Mouse (Mus musculus) regulatory T cell (primary cell): ENCODE measurements around the gene Bad.

Experiments used
- in situ Hi-C: fragments of 300-600 bp; cut with MboI, MseI; formaldehyde crosslinking; loops from one replicate; pipeline ENCODE4 v1.15.1; 2025; ENCODE audit warnings: high pct_unique_total_duplicates

Bad gene

GRCm38 (mm10) chr19:6934195-6934977 is 7.3 kb upstream of the Bad start, which contains the start of gene Kcnk4:
Gene Kcnk4, minus strand, starts transcription at chr19:6934515.
- in situ Hi-C loops, result no loop called here

DNA sequence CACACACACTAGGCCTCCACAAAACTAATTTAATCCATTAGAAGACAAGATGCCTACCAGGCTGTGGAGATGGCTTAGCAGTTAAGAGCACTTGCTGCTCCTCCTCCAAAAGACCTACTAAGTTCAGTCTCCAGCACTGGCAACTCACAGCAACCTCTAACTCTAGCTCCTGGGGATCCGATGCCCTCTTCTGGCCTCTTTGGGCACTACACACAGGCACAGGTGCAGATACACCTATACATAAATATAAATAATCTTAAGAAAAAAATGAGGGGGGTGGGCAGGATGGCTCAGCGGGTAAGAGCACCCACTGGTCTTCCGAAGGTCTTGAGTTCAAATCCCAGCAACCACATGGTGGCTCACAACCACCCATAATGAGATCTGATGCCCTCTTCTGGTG is 5.4 kb upstream of the Bad start:
- in situ Hi-C loops, result loop anchor here (5.0 kb wide), 1 partner anchor 81 kb away; the partner anchor contains the start of gene Fermt3

GRCm38 (mm10) chr19:6937541-6938465 is 3.9 kb upstream of the Bad start:
- in situ Hi-C loops, result loop anchor here (5.0 kb wide), 1 partner anchor 79 kb away; the partner anchor contains the start of gene Fermt3

DNA sequence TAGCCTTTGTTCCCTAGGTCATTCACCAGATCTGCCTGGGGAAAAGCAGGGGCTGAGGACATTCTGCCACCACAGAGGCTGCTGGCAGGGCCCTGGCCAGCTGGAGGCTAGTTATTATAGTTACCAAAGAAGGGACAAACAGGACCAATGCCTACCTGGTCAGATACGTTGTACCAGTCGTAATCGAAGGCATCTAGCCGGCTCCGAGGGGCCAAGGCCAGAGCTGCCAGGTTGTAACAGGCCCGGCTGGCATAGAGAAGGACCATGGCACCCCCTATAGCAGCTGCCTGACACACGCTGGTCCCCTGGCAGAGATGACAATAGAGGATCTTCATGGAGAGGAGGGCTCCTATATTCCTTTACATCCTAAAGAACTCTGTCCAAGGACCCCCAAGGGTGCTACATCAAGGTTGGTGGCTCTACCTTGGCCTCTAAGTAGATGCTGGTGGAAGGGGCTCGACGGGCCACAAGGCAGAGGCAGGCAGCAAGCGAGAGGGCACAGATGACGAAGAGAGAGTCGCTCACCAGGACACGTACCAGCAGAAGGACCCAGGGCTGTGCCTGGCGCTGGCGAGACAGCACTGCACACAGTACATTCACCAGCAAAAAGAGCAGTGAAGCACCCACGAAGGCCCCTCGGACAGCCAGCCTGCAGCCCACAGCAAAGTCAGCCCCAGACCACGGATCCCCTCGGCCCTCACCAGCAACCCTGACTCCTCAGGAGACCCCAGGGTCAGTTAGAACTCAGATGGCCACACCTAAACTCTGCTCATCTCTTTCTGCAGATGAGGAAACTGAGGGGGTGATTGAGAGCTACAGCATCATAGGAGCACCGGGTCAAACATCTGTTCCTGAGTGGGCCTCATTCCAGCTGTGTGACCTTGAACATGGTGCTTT is 2.3 kb upstream of the Bad start:
- in situ Hi-C loops, result loop anchor here (5.0 kb wide), 1 partner anchor 78 kb away; the partner anchor contains the start of gene Fermt3

DNA sequence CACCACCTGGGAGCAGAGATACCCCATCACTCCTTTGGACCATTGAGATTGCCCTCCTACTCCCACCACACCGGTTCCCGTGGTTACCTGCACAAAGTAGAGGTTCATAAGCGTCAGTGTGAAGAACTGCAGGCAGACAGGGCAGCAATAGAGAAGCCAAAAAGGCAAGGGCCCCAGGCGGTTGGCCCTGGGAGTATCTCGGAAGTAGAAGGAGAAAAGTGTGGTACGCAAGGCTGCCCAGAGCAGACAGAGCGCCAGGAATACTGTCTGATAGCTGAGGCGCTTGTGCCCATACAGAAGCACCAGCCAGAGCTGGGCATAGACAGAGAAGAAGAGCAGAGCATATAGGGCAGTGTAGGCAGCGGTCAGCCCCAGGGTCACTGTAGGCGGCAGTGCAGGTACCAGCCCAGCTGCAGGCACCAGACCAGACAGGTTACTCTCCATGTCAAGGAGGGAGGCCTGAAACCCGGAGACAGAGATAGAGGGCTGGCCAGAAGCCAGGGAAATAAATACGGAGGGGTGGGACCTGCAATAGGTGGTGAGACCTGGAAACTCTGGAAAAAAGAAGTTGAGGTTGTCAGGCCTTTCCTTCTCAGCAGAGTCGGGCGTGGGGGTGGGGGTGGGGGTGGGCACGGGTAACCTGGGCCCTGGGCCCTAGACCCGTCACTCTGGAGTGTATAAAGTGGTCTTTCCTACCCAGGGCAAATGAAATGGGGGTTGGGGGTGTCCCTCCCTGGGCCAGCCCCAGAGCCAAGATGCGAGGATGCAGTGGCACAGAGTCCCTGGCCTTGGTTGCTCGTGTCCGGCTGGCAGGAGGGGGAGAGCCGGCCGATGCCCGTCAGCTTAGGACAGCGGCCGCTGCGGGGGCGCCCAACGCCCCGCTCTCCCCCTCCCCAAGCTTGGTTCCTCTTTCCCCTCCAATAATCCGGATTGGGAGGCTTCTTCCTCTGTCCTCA is 987 bp upstream of the Bad start:
- in situ Hi-C loops, result no loop called here

DNA sequence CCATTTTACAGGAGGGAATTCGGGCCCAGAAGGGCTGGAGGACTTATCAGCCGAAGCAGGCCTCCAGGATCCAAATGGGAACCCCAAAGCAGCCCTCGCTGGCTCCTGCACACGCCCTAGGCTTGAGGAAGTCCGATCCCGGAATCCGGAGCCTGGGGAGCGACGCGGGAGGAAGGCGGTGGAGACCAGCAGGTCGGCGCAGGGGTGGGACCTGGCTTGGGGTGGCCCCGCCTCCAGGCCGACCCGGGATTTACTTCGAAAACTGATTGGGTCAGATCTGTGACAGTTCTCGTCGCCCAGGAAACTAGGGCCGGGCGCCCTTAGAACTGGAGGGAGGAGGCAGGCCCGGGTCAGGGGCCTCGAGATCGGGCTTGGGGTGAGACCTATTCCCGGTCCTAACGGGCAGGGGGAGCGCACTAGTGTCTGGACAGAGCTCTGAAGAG is 609 bp downstream of the Bad start, which contains the start of gene Gpr137:
TSS of gene Gpr137 (minus strand) at position 232 of the 443 bp plus-strand sequence.
- in situ Hi-C loops, result no loop called here

DNA sequence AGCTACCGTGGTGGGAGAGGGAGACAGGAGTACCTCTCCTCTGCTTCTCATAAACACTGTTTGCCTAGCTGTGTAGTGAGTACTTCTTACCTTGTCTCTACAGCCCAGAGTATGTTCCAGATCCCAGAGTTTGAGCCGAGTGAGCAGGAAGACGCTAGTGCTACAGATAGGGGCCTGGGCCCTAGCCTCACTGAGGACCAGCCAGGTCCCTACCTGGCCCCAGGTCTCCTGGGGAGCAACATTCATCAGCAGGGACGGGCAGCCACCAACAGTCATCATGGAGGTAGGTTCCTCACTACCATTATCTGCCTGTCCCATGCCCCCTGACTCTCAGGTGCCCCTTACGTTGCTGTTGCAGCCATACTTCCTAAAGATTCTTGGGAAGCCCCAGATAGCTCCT is 1.1 kb downstream of the Bad start:
- in situ Hi-C loops, result no loop called here

DNA sequence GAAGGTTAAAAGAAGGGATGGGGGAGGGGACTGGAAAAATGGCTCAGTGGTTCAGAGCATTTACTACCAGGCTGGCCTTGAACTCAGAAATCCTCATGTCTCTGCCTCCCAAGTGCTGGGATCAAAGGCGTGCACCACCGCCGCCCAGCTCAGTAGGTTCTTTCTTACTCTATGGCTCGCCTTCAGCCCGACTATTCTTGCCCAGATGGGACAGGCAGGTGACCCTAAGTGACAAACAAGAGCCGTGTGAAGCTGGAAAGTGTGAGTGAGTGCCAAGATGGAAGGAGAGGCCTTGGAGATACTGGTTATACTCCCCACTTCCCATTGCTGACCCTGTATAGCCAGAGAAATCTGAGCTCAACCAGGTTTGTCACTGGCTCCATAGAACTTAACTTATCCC is 2.0 kb downstream of the Bad start:
- in situ Hi-C loops, result no loop called here

DNA sequence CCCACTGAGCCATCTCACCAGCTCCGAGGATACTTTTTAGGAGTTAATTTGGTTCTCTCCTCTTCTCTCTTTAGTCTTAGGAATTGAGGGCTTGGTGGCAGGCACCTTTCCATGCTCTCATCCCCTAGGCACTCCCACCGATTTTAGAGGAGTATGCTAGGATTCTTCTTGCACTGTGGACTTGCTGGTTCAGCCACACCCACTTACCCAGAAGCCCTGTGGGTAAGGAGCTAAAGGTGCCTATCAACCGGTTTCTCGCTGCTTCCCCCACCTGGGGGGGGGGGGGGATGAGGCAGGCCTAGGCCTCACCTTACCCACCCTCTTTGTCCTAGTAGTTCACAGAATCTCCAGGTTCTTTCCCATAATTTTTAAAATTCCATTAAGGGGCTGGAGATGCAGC is 6.1 kb downstream of the Bad start:
- in situ Hi-C loops, result no loop called here

DNA sequence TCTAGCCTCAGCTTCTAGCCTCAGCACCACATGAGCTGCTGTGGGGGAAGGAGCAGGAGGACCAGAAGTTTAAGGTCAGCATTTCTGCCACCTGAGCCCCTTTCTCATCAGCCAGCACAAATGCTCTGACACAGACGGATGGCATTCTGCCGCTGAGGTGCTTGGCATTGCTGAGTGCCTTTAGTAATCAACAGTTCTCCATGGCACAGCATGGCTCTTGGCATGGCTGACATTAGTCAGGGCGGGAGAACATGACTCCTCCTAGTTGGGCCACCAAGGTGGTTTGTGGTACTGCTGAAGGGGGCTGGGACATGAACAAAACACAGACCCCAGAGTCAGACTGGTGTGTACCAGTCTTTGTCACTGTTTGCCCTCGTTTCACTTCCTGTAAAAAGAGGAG is 6.5 kb downstream of the Bad start:
- in situ Hi-C loops, result no loop called here

- in situ Hi-C loops, result no loop called here
Measured at GRCm38 (mm10) chr19:6949532-6949931, 7.9 kb downstream of the Bad start.

- in situ Hi-C loops, result loop anchor here (10.0 kb wide), 1 partner anchor 1305 kb away; no protein-coding TSS in a partner anchor
Measured at GRCm38 (mm10) chr19:6949951-6950350, 8.3 kb downstream of the Bad start.

DNA sequence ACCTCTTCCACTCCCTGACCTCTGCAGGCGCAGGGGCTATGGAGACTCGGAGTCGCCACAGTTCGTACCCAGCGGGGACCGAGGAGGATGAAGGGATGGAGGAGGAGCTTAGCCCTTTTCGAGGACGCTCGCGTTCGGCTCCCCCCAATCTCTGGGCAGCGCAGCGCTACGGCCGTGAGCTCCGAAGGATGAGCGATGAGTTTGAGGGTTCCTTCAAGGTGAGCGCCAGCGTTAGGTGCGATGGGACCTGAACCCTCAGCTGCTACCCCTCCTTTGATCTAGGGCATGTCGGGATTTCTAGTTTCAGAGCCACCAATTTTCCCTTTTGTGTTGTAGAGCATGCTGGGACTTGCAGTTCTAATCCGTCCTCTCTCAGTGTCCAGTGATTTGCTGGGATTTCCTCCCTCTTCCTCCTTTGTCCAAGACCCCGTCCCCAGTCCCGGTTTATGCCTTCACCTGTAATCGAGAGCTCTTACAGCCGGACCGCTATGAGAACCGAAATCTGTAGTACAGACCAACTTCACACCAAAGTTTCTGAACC is 9.0 kb downstream of the Bad start:
- in situ Hi-C loops, result loop anchor here (10.0 kb wide), 1 partner anchor 1306 kb away; no protein-coding TSS in a partner anchor

DNA sequence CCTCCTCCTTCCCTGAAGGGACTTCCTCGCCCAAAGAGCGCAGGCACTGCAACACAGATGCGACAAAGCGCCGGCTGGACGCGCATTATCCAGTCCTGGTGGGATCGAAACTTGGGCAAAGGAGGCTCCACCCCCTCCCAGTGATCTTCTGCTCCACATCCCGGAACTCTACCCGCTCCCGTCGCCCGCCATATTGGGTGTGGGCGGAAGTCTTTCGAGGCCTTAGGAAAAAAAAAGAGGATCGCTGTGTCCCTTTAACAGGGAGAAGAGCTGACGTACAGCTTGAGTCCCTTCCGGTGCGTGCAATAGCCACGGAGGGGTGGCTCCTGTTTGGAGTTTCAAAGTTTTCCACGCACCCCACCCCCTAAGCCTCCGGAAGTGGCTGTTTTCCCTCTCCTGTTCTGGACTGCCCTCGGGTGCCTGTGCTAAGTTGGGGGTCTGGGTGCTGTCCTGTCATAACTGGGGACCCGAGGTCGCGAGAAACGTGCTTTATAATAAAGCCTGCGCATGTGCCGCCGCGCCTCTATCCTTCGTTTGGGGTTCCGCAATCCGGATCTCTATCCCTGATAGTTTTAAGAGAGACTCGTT is 9.8 kb downstream of the Bad start:
- in situ Hi-C loops, result loop anchor here (10.0 kb wide), 1 partner anchor 1307 kb away; no protein-coding TSS in a partner anchor

DNA sequence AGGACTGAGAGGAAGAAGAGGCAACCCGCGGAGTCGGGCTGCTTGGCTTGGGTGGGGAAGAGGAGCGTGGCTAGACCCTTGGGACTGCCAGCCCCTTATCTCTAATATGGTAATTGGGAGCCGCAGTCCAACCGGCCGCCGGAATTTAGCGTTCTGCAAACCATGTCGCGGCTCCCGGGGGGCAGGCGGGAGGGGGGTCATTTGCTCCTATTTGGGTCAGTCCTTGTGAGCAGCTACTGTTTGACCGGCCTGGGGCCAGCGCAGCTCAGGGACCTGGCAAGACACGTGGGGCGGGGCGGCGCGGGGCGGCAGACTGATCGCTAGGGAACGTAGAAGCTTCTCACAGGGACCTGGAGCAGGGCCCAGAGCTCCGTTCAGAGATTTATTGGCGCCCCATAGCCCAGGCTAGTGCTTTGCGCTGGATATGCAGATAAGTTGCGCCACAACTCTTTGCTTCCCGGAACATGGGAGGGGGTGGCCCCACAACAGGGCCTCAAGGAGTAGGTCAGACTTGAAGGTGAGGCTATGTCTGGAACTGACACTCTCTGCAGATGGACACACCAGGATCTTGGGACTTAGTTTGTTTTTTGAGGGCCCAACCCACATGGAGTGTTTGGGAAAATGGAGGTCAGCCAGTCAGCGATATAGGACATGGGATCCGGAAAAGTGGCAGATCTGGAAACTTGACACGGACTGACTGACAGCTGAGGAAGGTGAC is 10.5 kb downstream of the Bad start:
- in situ Hi-C loops, result loop anchor here (10.0 kb wide), 1 partner anchor 1307 kb away; no protein-coding TSS in a partner anchor

- in situ Hi-C loops, result loop anchor here (10.0 kb wide), 1 partner anchor 1308 kb away; no protein-coding TSS in a partner anchor
Measured at GRCm38 (mm10) chr19:6952712-6953037, 11.0 kb downstream of the Bad start.

DNA sequence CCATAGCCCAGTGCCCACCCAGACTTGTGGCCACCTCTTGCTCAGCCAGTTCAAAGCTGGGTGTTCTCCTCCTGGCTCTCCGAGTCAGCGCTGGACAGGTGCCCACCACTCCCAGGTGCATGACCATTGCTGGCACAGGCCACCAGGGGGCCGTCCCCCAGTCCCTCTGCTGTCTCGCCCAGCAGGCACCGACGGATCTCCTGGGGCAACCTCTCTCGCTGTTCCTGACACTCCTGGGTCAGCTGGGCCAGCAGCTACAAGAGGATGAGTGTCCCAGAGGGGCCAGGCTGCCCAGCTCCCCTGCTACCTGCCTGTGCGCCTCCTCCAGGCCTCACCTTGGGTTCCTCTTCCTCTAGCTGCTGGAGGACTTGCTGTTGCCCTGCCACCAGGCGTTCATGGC is 12.4 kb downstream of the Bad start:
- in situ Hi-C loops, result loop anchor here (10.0 kb wide), 1 partner anchor 1309 kb away; no protein-coding TSS in a partner anchor

GRCm38 (mm10) chr19:6955424-6955823 is 13.8 kb downstream of the Bad start:
- in situ Hi-C loops, result loop anchor here (10.0 kb wide), 1 partner anchor 1311 kb away; no protein-coding TSS in a partner anchor
